Comparison of ENCODE assay signal across 28 mouse cellular contexts in the genomic region with DNA sequence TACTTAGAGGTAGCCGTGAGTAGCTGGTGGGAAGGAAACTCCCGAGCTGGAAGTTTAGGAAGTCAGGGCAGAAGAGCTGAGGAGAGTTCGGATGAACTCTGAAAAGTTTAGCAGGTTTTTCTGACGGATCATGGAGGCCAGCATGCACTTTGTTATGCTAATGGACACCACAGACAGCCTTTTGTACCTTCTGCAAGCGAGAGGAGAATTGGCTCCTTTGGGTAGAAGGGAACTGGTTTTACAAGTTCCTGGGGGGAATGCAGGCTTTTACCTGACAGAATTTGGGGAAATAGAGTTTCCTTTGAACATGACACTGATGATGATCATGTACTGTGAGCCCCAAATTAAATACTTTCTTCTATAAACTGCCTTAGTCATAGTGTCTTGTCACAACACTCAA. TPM values are rescaled to one million over a fixed set of nuclear protein-coding genes. Genes with fewer than 3 reads are reported as not detected.
DNase-seq lines count a peak whose midpoint lies in the region; ATAC-seq and TF ChIP-seq lines count a peak whose summit lies in the region.
"Had no signal": no experiment of that assay in that cellular context is flagged by ENCODE, and none has a peak within 500 bp of the region (broad histone marks: within the 10 kb centered on the region; RNA-seq: fewer than 3 reads in every experiment).

No protein-coding gene starts in this region.

- no peak overlapping the region for H3K9ac ChIP-seq in embryonic facial prominence, embryonic 11.5 days (replicated peaks; ENCODE audit: low read length)
- H3K9ac ChIP-seq: liver, embryonic 15.5 days; lung, embryonic 14.5 days; neural tube, embryonic 12.5 days had no signal

- H3K4me3 ChIP-seq in embryonic facial prominence, embryonic 11.5 days (ENCODE audit: low read depth, low read length) = no peak overlapping the region
- no peak overlapping the region for H3K4me3 ChIP-seq in embryonic facial prominence, embryonic 10.5 days
- no peak overlapping the region for H3K4me3 ChIP-seq in layer of hippocampus, adult 2 months
- peak overlapping the region; percentile 72 for H3K4me3 ChIP-seq in E14TG2a.4 (replicated peaks; ENCODE audit: low read length)
- H3K4me3 ChIP-seq: heart, embryonic 10.5 days; liver, embryonic 15.5 days; myocyte; neural tube, embryonic 12.5 days had no signal

- H3K27me3 ChIP-seq in embryonic facial prominence, embryonic 11.5 days (ENCODE audit: control insufficient read depth, insufficient read depth, low read length) = no peaks in the 10 kb centered on the region
- no peaks in the 10 kb centered on the region for H3K27me3 ChIP-seq in embryonic facial prominence, embryonic 10.5 days (replicated peaks; ENCODE audit: low read depth, poor library complexity, severe bottlenecking)
- H3K27me3 ChIP-seq in E14TG2a.4 (ENCODE audit: insufficient read depth, low read length) = no peaks in the 10 kb centered on the region
- H3K27me3 ChIP-seq: liver, embryonic 15.5 days; neural tube, embryonic 12.5 days had no signal

- TF ChIP-seq CTCF in layer of hippocampus, adult 2 months (conservative IDR thresholded peaks at IDR 0.05) = no peak
- no peak for TF ChIP-seq CTCF in E14TG2a.4 (conservative IDR thresholded peaks at IDR 0.05; ENCODE audit: low read length)

- H3K4me2 ChIP-seq in embryonic facial prominence, embryonic 11.5 days (ENCODE audit: low read depth, low read length) = no peak overlapping the region
- H3K4me2 ChIP-seq: liver, embryonic 15.5 days; lung, embryonic 14.5 days; neural tube, embryonic 12.5 days had no signal

- WGBS in embryonic facial prominence, embryonic 11.5 days = 4% methylated on average over 5 of the region's 5 CpGs
- WGBS in embryonic facial prominence, embryonic 10.5 days = 8% methylated on average over 5 of the region's 5 CpGs

- ATAC-seq in embryonic facial prominence, embryonic 11.5 days (replicated peaks; ENCODE audit: insufficient number of reproducible peaks, low FRiP score, low TSS enrichment, low read depth) = no peak
- ATAC-seq: forebrain, embryonic 14.5 days; intestine, embryonic 16.5 days had no signal

- no peaks in the 10 kb centered on the region for H3K36me3 ChIP-seq in embryonic facial prominence, embryonic 11.5 days (replicated peaks; ENCODE audit: control insufficient read depth, insufficient read depth, low read depth, low read length)
- no peaks in the 10 kb centered on the region for H3K36me3 ChIP-seq in embryonic facial prominence, embryonic 10.5 days (replicated peaks)
- no peaks in the 10 kb centered on the region for H3K36me3 ChIP-seq in E14TG2a.4 (ENCODE audit: insufficient read depth, low read length)
- H3K36me3 ChIP-seq: heart, embryonic 10.5 days; liver, embryonic 15.5 days; neural tube, embryonic 12.5 days had no signal

- no peaks in the 10 kb centered on the region for H3K4me1 ChIP-seq in embryonic facial prominence, embryonic 11.5 days (ENCODE audit: control insufficient read depth, insufficient read depth, low read length)
- no peaks in the 10 kb centered on the region for H3K4me1 ChIP-seq in embryonic facial prominence, embryonic 10.5 days
- H3K4me1 ChIP-seq in E14TG2a.4 (replicated peaks; ENCODE audit: low read depth, low read length) = peaks cover 44% of the 10 kb centered on the region
- H3K4me1 ChIP-seq: heart, embryonic 10.5 days; liver, embryonic 15.5 days; neural tube, embryonic 12.5 days had no signal

- DNase-seq in embryonic facial prominence, embryonic 11.5 days (ENCODE audit: low spot score) = peak; percentile 29
- no peak for DNase-seq in embryonic facial prominence, embryonic 10.5 days (ENCODE audit: low spot score)
- no peak for DNase-seq in layer of hippocampus, adult 2 months (ENCODE audit: low spot score in 2 of 2)
- no peak for DNase-seq in layer of hippocampus, postnatal 14 days (ENCODE audit: low spot score in 2 of 2)
- DNase-seq in R1 (ENCODE audit: low read depth, low spot score) = peak; percentile 98
- no peak for DNase-seq in lung, postnatal 36 days
- DNase-seq: adrenal gland, postnatal 10 days; cerebellum, adult 11 months; cerebellum, adult 9-10 months; cerebellum, postnatal 36 days; embryo, embryonic 11 days; gastrocnemius, postnatal 14 days; kidney, adult 8-10 months; kidney, postnatal 4 days; lung, embryonic 14.5 days; lung, postnatal 14 days; thymus, adult 2 months; thymus, postnatal 4 days had no signal

- H3K9me3 ChIP-seq in embryonic facial prominence, embryonic 11.5 days (replicated peaks; ENCODE audit: control insufficient read depth, low read length) = no peaks in the 10 kb centered on the region
- no peaks in the 10 kb centered on the region for H3K9me3 ChIP-seq in embryonic facial prominence, embryonic 10.5 days
- H3K9me3 ChIP-seq in E14TG2a.4 (ENCODE audit: low read length) = peaks cover 11% of the 10 kb centered on the region
- H3K9me3 ChIP-seq: heart, embryonic 10.5 days; liver, embryonic 15.5 days; neural tube, embryonic 12.5 days had no signal

- no peak overlapping the region for H3K27ac ChIP-seq in embryonic facial prominence, embryonic 11.5 days (replicated peaks; ENCODE audit: low read depth, low read length)
- no peak overlapping the region for H3K27ac ChIP-seq in embryonic facial prominence, embryonic 10.5 days (replicated peaks)
- peak overlapping the region; percentile 64; the same call in 1 of the 2 replicates for H3K27ac ChIP-seq in layer of hippocampus, adult 2 months
- H3K27ac ChIP-seq: heart, embryonic 10.5 days; kidney, postnatal 0 days; liver, embryonic 15.5 days; neural tube, embryonic 12.5 days had no signal

RNA-seq across cellular contexts. Expression of gene Oscar, which starts 29.7 kb away (rescaled TPM):
- polyA plus RNA-seq in embryonic facial prominence, embryonic 11.5 days (2014; fragmentation: Nextera tagmentation; extraction: Ambion mirVana) = 0.11 and 0.20 TPM in 2 replicates
- polyA plus RNA-seq in embryonic facial prominence, embryonic 10.5 days (2016; fragmentation: Nextera tagmentation; extraction: Ambion mirVana) = 0.13 TPM in 1 of 2 replicates, not detected in the other
- total RNA-seq in layer of hippocampus, adult 2 months (2021) = 1 to 10 TPM in 1 of 2 experiments, under 1 TPM in 1; 0.56 to 1.5 TPM
- total RNA-seq in layer of hippocampus, postnatal 14 days (2021) = 1 to 10 TPM in 1 of 2 experiments, under 1 TPM in 1; 0.65 to 1.3 TPM
- total RNA-seq: granulocyte monocyte progenitor cell, adult 5-6 weeks; liver, adult 2 months had no signal
- polyA plus RNA-seq: intestine, embryonic 16.5 days; liver, adult 2 months; lung, embryonic 14.5 days; myocyte had no signal

RNA-seq across cellular contexts. Expression of gene Ndufa3, which starts 30.9 kb away (rescaled TPM):
- 296 and 350 TPM in 2 replicates for polyA plus RNA-seq in embryonic facial prominence, embryonic 11.5 days (2014; fragmentation: Nextera tagmentation; extraction: Ambion mirVana)
- 365 and 398 TPM in 2 replicates for polyA plus RNA-seq in embryonic facial prominence, embryonic 10.5 days (2016; fragmentation: Nextera tagmentation; extraction: Ambion mirVana)
- 100 to 1,000 TPM; 537 to 571 TPM for total RNA-seq in layer of hippocampus, adult 2 months (2021)
- total RNA-seq in layer of hippocampus, postnatal 14 days (2021) = 100 to 1,000 TPM; 634 to 664 TPM

RNA-seq across cellular contexts. Expression of gene Tfpt, which starts 43.5 kb away (rescaled TPM):
- polyA plus RNA-seq in embryonic facial prominence, embryonic 11.5 days (2014; fragmentation: Nextera tagmentation; extraction: Ambion mirVana) = 29.0 and 30.7 TPM in 2 replicates
- polyA plus RNA-seq in embryonic facial prominence, embryonic 10.5 days (2016; fragmentation: Nextera tagmentation; extraction: Ambion mirVana) = 31.0 and 33.0 TPM in 2 replicates
- 10 to 100 TPM; 43.7 to 51.9 TPM for total RNA-seq in layer of hippocampus, adult 2 months (2021)
- 10 to 100 TPM; 37.0 to 41.1 TPM for total RNA-seq in layer of hippocampus, postnatal 14 days (2021)

RNA-seq across cellular contexts. Expression of gene Prpf31, which starts 43.5 kb away (rescaled TPM):
- polyA plus RNA-seq in embryonic facial prominence, embryonic 11.5 days (2014; fragmentation: Nextera tagmentation; extraction: Ambion mirVana) = 142 and 151 TPM in 2 replicates
- 179 and 183 TPM in 2 replicates for polyA plus RNA-seq in embryonic facial prominence, embryonic 10.5 days (2016; fragmentation: Nextera tagmentation; extraction: Ambion mirVana)
- total RNA-seq in layer of hippocampus, adult 2 months (2021) = 10 to 100 TPM; 55.5 to 59.2 TPM
- 10 to 100 TPM; 52.5 to 55.9 TPM for total RNA-seq in layer of hippocampus, postnatal 14 days (2021)

RNA-seq across cellular contexts. Expression of gene Cnot3, which starts 58.8 kb away (rescaled TPM):
- polyA plus RNA-seq in embryonic facial prominence, embryonic 11.5 days (2014; fragmentation: Nextera tagmentation; extraction: Ambion mirVana) = 57.4 and 63.9 TPM in 2 replicates
- 85.6 and 88.0 TPM in 2 replicates for polyA plus RNA-seq in embryonic facial prominence, embryonic 10.5 days (2016; fragmentation: Nextera tagmentation; extraction: Ambion mirVana)
- 10 to 100 TPM; 67.9 to 71.5 TPM for total RNA-seq in layer of hippocampus, adult 2 months (2021)
- total RNA-seq in layer of hippocampus, postnatal 14 days (2021) = 10 to 100 TPM; 53.6 to 61.3 TPM

Comparison
In these comparisons a context has a peak if more than half of its experiments do, and no peak if none do; other contexts are left out.
1. DNase-seq: peak in embryonic facial prominence, embryonic 11.5 days (single experiment) and R1 (single experiment); none in embryonic facial prominence, embryonic 10.5 days (single experiment), layer of hippocampus, adult 2 months (0 of 2), layer of hippocampus, postnatal 14 days (0 of 2) and lung, postnatal 36 days (single experiment).